Mouse (Mus musculus) G1E (cell line): ENCODE results near the gene Megf6.

Experiments
- CTCF ChIP-seq: IDR thresholded peaks from 2 replicates; pipeline ENCODE4 v1.5.1; 2012; ENCODE audit warnings: low read depth, low read length, inconsistent platforms, mixed read lengths
- GATA2 ChIP-seq: IDR thresholded peaks from 2 replicates; pipeline ENCODE4 v1.6.1; 2012; ENCODE audit warnings: low read depth, low read length, inconsistent platforms, borderline replicate concordance

- TF ChIP-seq CTCF, result no peak
- TF ChIP-seq GATA2, result no peak
These were observed 27.4 kb downstream of the Megf6 start for GRCm38 (mm10) chr4:154197961-154198360.
